Comparison of ENCODE assay signal across 23 mouse cellular contexts in genomic region chr2:96796681-96797385, GRCm38 (mm10).
A peak's percentile ranks its signal among the peaks of the same experiment; 100 is the strongest.
DNase-seq lines count a peak whose midpoint lies in the region; ATAC-seq and TF ChIP-seq lines count a peak whose summit lies in the region.
"Had no signal": no experiment of that assay in that cellular context is flagged by ENCODE, and none has a peak within 500 bp of the region (broad histone marks: within the 10 kb centered on the region; RNA-seq: fewer than 3 reads in every experiment).

No protein-coding gene starts in this region.

- H3K4me1 ChIP-seq in intestine, embryonic 15.5 days (replicated peaks) = no peaks in the 10 kb centered on the region
- no peaks in the 10 kb centered on the region for H3K4me1 ChIP-seq in intestine, postnatal 0 days (replicated peaks; ENCODE audit: control insufficient read depth, insufficient read depth, low read length)
- no peaks in the 10 kb centered on the region for H3K4me1 ChIP-seq in intestine, embryonic 16.5 days (ENCODE audit: control insufficient read depth, insufficient read depth, low read length)
- H3K4me1 ChIP-seq in hindbrain, postnatal 0 days (ENCODE audit: insufficient read depth, low read length) = no peaks in the 10 kb centered on the region
- H3K4me1 ChIP-seq in midbrain, embryonic 15.5 days = no peaks in the 10 kb centered on the region
- H3K4me1 ChIP-seq: embryonic facial prominence, embryonic 10.5 days; forebrain, embryonic 13.5 days; heart, embryonic 10.5 days; hindbrain, embryonic 12.5 days had no signal

- no peak overlapping the region for H3K9ac ChIP-seq in intestine, embryonic 15.5 days
- H3K9ac ChIP-seq in intestine, postnatal 0 days (ENCODE audit: low read depth, low read length) = no peak overlapping the region
- no peak overlapping the region for H3K9ac ChIP-seq in intestine, embryonic 16.5 days (ENCODE audit: low read depth, low read length)
- no peak overlapping the region for H3K9ac ChIP-seq in hindbrain, postnatal 0 days (replicated peaks; ENCODE audit: low read length)
- H3K9ac ChIP-seq in midbrain, embryonic 15.5 days = no peak overlapping the region
- H3K9ac ChIP-seq: forebrain, embryonic 13.5 days; forebrain, postnatal 0 days; hindbrain, embryonic 12.5 days had no signal

- no peaks in the 10 kb centered on the region for H3K27me3 ChIP-seq in intestine, embryonic 15.5 days (replicated peaks)
- no peaks in the 10 kb centered on the region for H3K27me3 ChIP-seq in intestine, postnatal 0 days (replicated peaks; ENCODE audit: control insufficient read depth, insufficient read depth, low read length)
- no peaks in the 10 kb centered on the region for H3K27me3 ChIP-seq in intestine, embryonic 16.5 days (replicated peaks; ENCODE audit: control insufficient read depth, insufficient read depth, low read length)
- H3K27me3 ChIP-seq in hindbrain, postnatal 0 days (ENCODE audit: insufficient read depth, low read length) = no peaks in the 10 kb centered on the region
- no peaks in the 10 kb centered on the region for H3K27me3 ChIP-seq in midbrain, embryonic 15.5 days (replicated peaks)
- H3K27me3 ChIP-seq: forebrain, embryonic 13.5 days; hindbrain, embryonic 12.5 days; Patski had no signal

- H3K36me3 ChIP-seq in intestine, embryonic 15.5 days = no peaks in the 10 kb centered on the region
- no peaks in the 10 kb centered on the region for H3K36me3 ChIP-seq in intestine, postnatal 0 days (ENCODE audit: control insufficient read depth, insufficient read depth)
- H3K36me3 ChIP-seq in intestine, embryonic 16.5 days (ENCODE audit: control insufficient read depth, insufficient read depth, low read length) = no peaks in the 10 kb centered on the region
- H3K36me3 ChIP-seq in hindbrain, postnatal 0 days (ENCODE audit: insufficient read depth, low read length) = no peaks in the 10 kb centered on the region
- H3K36me3 ChIP-seq in midbrain, embryonic 15.5 days (replicated peaks) = no peaks in the 10 kb centered on the region
- H3K36me3 ChIP-seq: embryonic facial prominence, embryonic 10.5 days; heart, embryonic 10.5 days; hindbrain, embryonic 12.5 days had no signal

- ATAC-seq in intestine, embryonic 15.5 days = peak; percentile 74
- ATAC-seq in intestine, postnatal 0 days = no peak
- ATAC-seq in intestine, embryonic 16.5 days = peak; percentile 26; the same call in 1 of the 2 replicates
- no peak for ATAC-seq in hindbrain, postnatal 0 days
- no peak for ATAC-seq in midbrain, embryonic 15.5 days (replicated peaks)
- ATAC-seq: forebrain, embryonic 13.5 days; forebrain, postnatal 0 days; hindbrain, embryonic 16.5 days; Patski had no signal

- no peak overlapping the region for H3K27ac ChIP-seq in intestine, embryonic 15.5 days
- H3K27ac ChIP-seq in intestine, postnatal 0 days (ENCODE audit: low read depth, low read length) = no peak overlapping the region
- H3K27ac ChIP-seq in intestine, embryonic 16.5 days (ENCODE audit: low read length) = no peak overlapping the region
- no peak overlapping the region for H3K27ac ChIP-seq in hindbrain, postnatal 0 days
- no peak overlapping the region for H3K27ac ChIP-seq in midbrain, embryonic 15.5 days
- H3K27ac ChIP-seq: embryonic facial prominence, embryonic 10.5 days; forebrain, embryonic 13.5 days; gastrocnemius, adult 2 months; heart, embryonic 10.5 days; hindbrain, embryonic 12.5 days had no signal

- no peak overlapping the region for H3K4me3 ChIP-seq in intestine, embryonic 15.5 days (replicated peaks)
- H3K4me3 ChIP-seq in intestine, postnatal 0 days (ENCODE audit: low read depth, low read length) = no peak overlapping the region
- H3K4me3 ChIP-seq in intestine, embryonic 16.5 days (ENCODE audit: low read length) = no peak overlapping the region
- no peak overlapping the region for H3K4me3 ChIP-seq in hindbrain, postnatal 0 days (ENCODE audit: low read length)
- no peak overlapping the region for H3K4me3 ChIP-seq in midbrain, embryonic 15.5 days
- H3K4me3 ChIP-seq: embryonic facial prominence, embryonic 10.5 days; forebrain, embryonic 13.5 days; gastrocnemius, adult 2 months; heart, embryonic 10.5 days; hindbrain, embryonic 12.5 days had no signal

- no peak for TF ChIP-seq CTCF in intestine, postnatal 0 days (IDR thresholded peaks at IDR 0.05; ENCODE audit: low read depth)
- TF ChIP-seq CTCF in hindbrain, postnatal 0 days (IDR thresholded peaks at IDR 0.05; ENCODE audit: low read depth) = no peak

- peak; percentile 53 for DNase-seq in cerebellum, adult 9-10 months
- no peak for DNase-seq in cerebellum, postnatal 36 days
- peak; percentile 4 for DNase-seq in ES-CJ7 (ENCODE audit: low read depth, low spot score)
- DNase-seq in hindbrain, postnatal 0 days (ENCODE audit: low spot score) = no peak
- DNase-seq: adrenal gland, adult 2 months; adrenal gland, postnatal 25 days; cerebellum, adult 11 months; cerebellum, postnatal 10 days; forebrain, postnatal 0 days; gastrocnemius, adult 2 months; gastrocnemius, postnatal 25 days; heart, postnatal 10 days; heart, postnatal 4 days had no signal

- no peaks in the 10 kb centered on the region for H3K9me3 ChIP-seq in intestine, embryonic 15.5 days
- no peaks in the 10 kb centered on the region for H3K9me3 ChIP-seq in intestine, postnatal 0 days (ENCODE audit: control insufficient read depth)
- H3K9me3 ChIP-seq in intestine, embryonic 16.5 days (ENCODE audit: control insufficient read depth, low read length) = no peaks in the 10 kb centered on the region
- no peaks in the 10 kb centered on the region for H3K9me3 ChIP-seq in hindbrain, postnatal 0 days (ENCODE audit: low read length)
- H3K9me3 ChIP-seq in midbrain, embryonic 15.5 days = no peaks in the 10 kb centered on the region
- H3K9me3 ChIP-seq: embryonic facial prominence, embryonic 10.5 days; forebrain, embryonic 13.5 days; heart, embryonic 10.5 days; hindbrain, embryonic 12.5 days had no signal

- 36% methylated on average over 6 of the region's 6 CpGs for WGBS in intestine, embryonic 15.5 days
- 31% methylated on average over 6 of the region's 6 CpGs for WGBS in intestine, postnatal 0 days
- 28% methylated on average over 6 of the region's 6 CpGs for WGBS in intestine, embryonic 16.5 days
- WGBS in hindbrain, postnatal 0 days = 47% methylated on average over 6 of the region's 6 CpGs
- WGBS in midbrain, embryonic 15.5 days = 45% methylated on average over 6 of the region's 6 CpGs

- no peak overlapping the region for H3K4me2 ChIP-seq in intestine, embryonic 15.5 days (replicated peaks)
- no peak overlapping the region for H3K4me2 ChIP-seq in intestine, postnatal 0 days (replicated peaks; ENCODE audit: low read depth)
- no peak overlapping the region for H3K4me2 ChIP-seq in intestine, embryonic 16.5 days (ENCODE audit: low read depth, low read length)
- H3K4me2 ChIP-seq in hindbrain, postnatal 0 days (ENCODE audit: low read depth, low read length) = no peak overlapping the region
- no peak overlapping the region for H3K4me2 ChIP-seq in midbrain, embryonic 15.5 days
- H3K4me2 ChIP-seq: forebrain, embryonic 13.5 days; hindbrain, embryonic 12.5 days had no signal

Comparison
In these comparisons a context has a peak if more than half of its experiments do, and no peak if none do; other contexts are left out.
1. DNase-seq: peak in cerebellum, adult 9-10 months (single experiment) and ES-CJ7 (single experiment); none in cerebellum, postnatal 36 days (0 of 2) and hindbrain, postnatal 0 days (single experiment).
2. ATAC-seq: peak in intestine, embryonic 15.5 days (single experiment) and intestine, embryonic 16.5 days (single experiment); none in intestine, postnatal 0 days (single experiment), hindbrain, postnatal 0 days (single experiment) and midbrain, embryonic 15.5 days (single experiment).